Comparison of ENCODE assay signal across 10 mouse cellular contexts in the genomic region with DNA sequence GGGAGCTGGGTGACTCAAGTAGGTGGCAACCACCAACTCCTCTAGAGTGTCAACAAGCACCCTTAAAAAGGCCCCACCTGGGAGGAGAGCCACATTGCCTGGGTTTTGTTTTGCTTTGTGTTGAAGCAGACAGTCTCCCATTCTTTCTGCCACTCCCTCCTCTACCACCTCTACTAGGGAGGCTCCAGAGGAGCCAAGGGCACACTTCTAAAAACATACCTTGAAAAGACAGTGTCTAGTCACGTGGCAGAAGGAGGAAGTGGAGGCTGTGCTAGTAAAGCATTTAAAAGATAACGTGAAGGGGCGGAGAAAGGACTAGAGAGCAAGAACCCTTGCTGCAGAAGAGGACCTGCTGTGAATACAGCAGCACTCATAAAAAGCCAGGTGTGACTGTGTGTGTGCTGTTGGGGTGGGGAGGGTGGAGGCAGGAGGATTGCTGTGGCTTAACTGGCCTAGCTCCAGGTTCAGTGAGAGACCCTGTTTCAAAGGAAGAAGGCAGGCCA. TPM values are rescaled to one million over a fixed set of nuclear protein-coding genes. Genes with fewer than 3 reads are reported as not detected.
DNase-seq lines count a peak whose midpoint lies in the region; ATAC-seq and TF ChIP-seq lines count a peak whose summit lies in the region.
"Had no signal": no experiment of that assay in that cellular context is flagged by ENCODE, and none has a peak within 500 bp of the region (broad histone marks: within the 10 kb centered on the region; RNA-seq: fewer than 3 reads in every experiment).

No protein-coding gene starts in this region.

- H3K4me2 ChIP-seq in forebrain, embryonic 13.5 days, result no peak overlapping the region
- H3K4me2 ChIP-seq: limb, embryonic 15.5 days had no signal

- WGBS in forebrain, embryonic 13.5 days, result 67% methylated on average over 3 of the region's 3 CpGs

- no peak overlapping the region for H3K9ac ChIP-seq in forebrain, embryonic 13.5 days
- H3K9ac ChIP-seq: limb, embryonic 15.5 days had no signal

- TF ChIP-seq CTCF in E14TG2a.4 (conservative IDR thresholded peaks at IDR 0.05; ENCODE audit: low read length), result no peak

- peak; percentile 85 for DNase-seq in CD4-positive helper T cell, adult 2 months (ENCODE audit: low read depth, low spot score)
- peak; percentile 76 for DNase-seq in natural killer cell, adult 2 months (ENCODE audit: low spot score in 2 of 2)
- DNase-seq in urinary bladder, postnatal 10 days (ENCODE audit: low spot score), result no peak
- no peak for DNase-seq in layer of hippocampus, postnatal 14 days (ENCODE audit: low spot score in 2 of 2)
- DNase-seq: cerebellum, adult 2 months; kidney, postnatal 10 days had no signal

- H3K27ac ChIP-seq in forebrain, embryonic 13.5 days, result no peak overlapping the region
- H3K27ac ChIP-seq: limb, embryonic 15.5 days had no signal

- H3K4me1 ChIP-seq in E14TG2a.4 (replicated peaks; ENCODE audit: low read depth, low read length), result peaks cover 92% of the 10 kb centered on the region
- H3K4me1 ChIP-seq in forebrain, embryonic 13.5 days, result peaks cover 15% of the 10 kb centered on the region

- no peaks in the 10 kb centered on the region for H3K27me3 ChIP-seq in E14TG2a.4 (ENCODE audit: insufficient read depth, low read length)
- no peaks in the 10 kb centered on the region for H3K27me3 ChIP-seq in forebrain, embryonic 13.5 days
- H3K27me3 ChIP-seq: limb, embryonic 15.5 days had no signal

- peak overlapping the region; percentile 49 for H3K4me3 ChIP-seq in E14TG2a.4 (replicated peaks; ENCODE audit: low read length)
- H3K4me3 ChIP-seq in forebrain, embryonic 13.5 days, result no peak overlapping the region
- H3K4me3 ChIP-seq: limb, embryonic 15.5 days had no signal

- H3K36me3 ChIP-seq in E14TG2a.4 (ENCODE audit: insufficient read depth, low read length), result no peaks in the 10 kb centered on the region
- no peaks in the 10 kb centered on the region for H3K36me3 ChIP-seq in forebrain, embryonic 13.5 days (ENCODE audit: poor library complexity, severe bottlenecking)
- H3K36me3 ChIP-seq: limb, embryonic 15.5 days had no signal

- H3K9me3 ChIP-seq in E14TG2a.4 (ENCODE audit: low read length), result no peaks in the 10 kb centered on the region
- no peaks in the 10 kb centered on the region for H3K9me3 ChIP-seq in forebrain, embryonic 13.5 days (replicated peaks)
- H3K9me3 ChIP-seq: limb, embryonic 15.5 days had no signal

- ATAC-seq in inflammation-experienced regulatory T-cells, adult 6 months, result peak; percentile 42
- no peak for ATAC-seq in forebrain, embryonic 13.5 days

RNA-seq across cellular contexts. Expression of gene Tnip1, which starts 4.1 kb away (rescaled TPM):
- 100 to 1,000 TPM in 2 of 3 experiments, 10 to 100 TPM in 1; 64.4 to 113 (median 110) TPM for polyA plus RNA-seq in inflammation-experienced regulatory T-cells, adult 6 months (2017; shearing (Covaris generic))
- 10.4 and 10.8 TPM in 2 replicates for polyA plus RNA-seq in forebrain, embryonic 13.5 days (2015; fragmentation: Nextera tagmentation; extraction: Ambion mirVana)
- total RNA-seq in layer of hippocampus, postnatal 14 days (2021), result 10 to 100 TPM; 34.3 to 34.4 TPM

RNA-seq across cellular contexts. Expression of gene Gpx3, which starts 56.4 kb away (rescaled TPM):
- polyA plus RNA-seq in inflammation-experienced regulatory T-cells, adult 6 months (2017; shearing (Covaris generic)), result 1 to 10 TPM in 1 of 3 experiments, under 1 TPM in 2; 0.67 to 1.6 (median 0.85) TPM
- 17.9 and 20.8 TPM in 2 replicates for polyA plus RNA-seq in forebrain, embryonic 13.5 days (2015; fragmentation: Nextera tagmentation; extraction: Ambion mirVana)
- total RNA-seq in layer of hippocampus, postnatal 14 days (2021), result 1 to 10 TPM; 4.3 to 5.8 TPM

Comparison
In these comparisons a context has a peak if more than half of its experiments do, and no peak if none do; other contexts are left out.
1. DNase-seq: peak in CD4-positive helper T cell, adult 2 months (single experiment) and natural killer cell, adult 2 months (2 of 2); none in urinary bladder, postnatal 10 days (single experiment) and layer of hippocampus, postnatal 14 days (0 of 2).